ENCODE assay signal across 8 mouse cellular contexts in genomic region chr17:34291609-34292008, GRCm38 (mm10). TPM values are rescaled to one million over a fixed set of nuclear protein-coding genes. Genes with fewer than 3 reads are reported as not detected.
DNase-seq lines count a peak whose midpoint lies in the region; ATAC-seq and TF ChIP-seq lines count a peak whose summit lies in the region.

No protein-coding gene starts in this region.

- no peaks in the 10 kb centered on the region for H3K9me3 ChIP-seq in forebrain, postnatal 0 days (ENCODE audit: low read length)
- no peaks in the 10 kb centered on the region; the same call in 1 of the 2 replicates for H3K9me3 ChIP-seq in liver, embryonic 16.5 days (replicated peaks; ENCODE audit: control insufficient read depth, low read length)
- no peaks in the 10 kb centered on the region for H3K9me3 ChIP-seq in neural tube, embryonic 13.5 days
- no peaks in the 10 kb centered on the region for H3K9me3 ChIP-seq in stomach, postnatal 0 days (ENCODE audit: control insufficient read depth, low read length)

- ATAC-seq in forebrain, postnatal 0 days: peak; percentile 98
- ATAC-seq in liver, embryonic 16.5 days (ENCODE audit: low read depth): peak; percentile 37; the same call in 1 of the 2 replicates
- ATAC-seq in neural tube, embryonic 13.5 days (ENCODE audit: low read depth): peak; percentile 83
- ATAC-seq in stomach, postnatal 0 days (ENCODE audit: low FRiP score, low TSS enrichment): peak; percentile 90

- TF ChIP-seq CTCF in forebrain, postnatal 0 days (IDR thresholded peaks at IDR 0.05; ENCODE audit: low read depth): no peak
- no peak for TF ChIP-seq CTCF in stomach, postnatal 0 days (IDR thresholded peaks at IDR 0.05; ENCODE audit: low read depth)

- H3K4me3 ChIP-seq in forebrain, postnatal 0 days (ENCODE audit: low read depth, low read length): no peak overlapping the region
- no peak overlapping the region for H3K4me3 ChIP-seq in liver, embryonic 16.5 days (ENCODE audit: low read depth, low read length)
- H3K4me3 ChIP-seq in neural tube, embryonic 13.5 days: no peak overlapping the region
- H3K4me3 ChIP-seq in stomach, postnatal 0 days (ENCODE audit: low read depth, low read length): no peak overlapping the region

- H3K4me2 ChIP-seq in forebrain, postnatal 0 days (ENCODE audit: low read depth): no peak overlapping the region
- H3K4me2 ChIP-seq in liver, embryonic 16.5 days (ENCODE audit: low read depth, low read length): no peak overlapping the region
- no peak overlapping the region for H3K4me2 ChIP-seq in neural tube, embryonic 13.5 days
- no peak overlapping the region for H3K4me2 ChIP-seq in stomach, postnatal 0 days (replicated peaks; ENCODE audit: low read depth)

- no peaks in the 10 kb centered on the region for H3K27me3 ChIP-seq in forebrain, postnatal 0 days (ENCODE audit: insufficient read depth, low read length)
- no peaks in the 10 kb centered on the region for H3K27me3 ChIP-seq in liver, embryonic 16.5 days (ENCODE audit: control insufficient read depth, insufficient read depth, low read depth, low read length)
- H3K27me3 ChIP-seq in neural tube, embryonic 13.5 days: no peaks in the 10 kb centered on the region
- H3K27me3 ChIP-seq in stomach, postnatal 0 days (ENCODE audit: control insufficient read depth, insufficient read depth, low read length): no peaks in the 10 kb centered on the region

- no peak for TF ChIP-seq EP300 in stomach, postnatal 0 days (optimal IDR thresholded peaks at IDR 0.05)

- peak; percentile 67 to 79 for DNase-seq in CD8-positive naive resting alpha-beta T cell, adult 2 months (ENCODE audit: low read depth in 2 of 2, low spot score in 2 of 2)
- DNase-seq in c-Kit-positive CD71-positive TER-119-positive erythroid progenitor cells, embryonic 14.5 days (ENCODE audit: low spot score): peak; percentile 53
- DNase-seq in forebrain, postnatal 0 days: peak; percentile 94
- peak; percentile 83 for DNase-seq in heart, postnatal 4 days
- peak; percentile 87 for DNase-seq in layer of hippocampus, adult 11-12 months (ENCODE audit: low spot score)
- peak; percentile 91 for DNase-seq in stomach, postnatal 0 days (ENCODE audit: low spot score)

- no peak overlapping the region for H3K27ac ChIP-seq in forebrain, postnatal 0 days (ENCODE audit: low read depth, low read length)
- no peak overlapping the region for H3K27ac ChIP-seq in liver, embryonic 16.5 days (ENCODE audit: low read length)
- H3K27ac ChIP-seq in neural tube, embryonic 13.5 days (replicated peaks): no peak overlapping the region
- no peak overlapping the region for H3K27ac ChIP-seq in stomach, postnatal 0 days (replicated peaks)

- no peak overlapping the region for H3K9ac ChIP-seq in forebrain, postnatal 0 days
- no peak overlapping the region for H3K9ac ChIP-seq in liver, embryonic 16.5 days (ENCODE audit: low read depth, low read length)
- no peak overlapping the region for H3K9ac ChIP-seq in neural tube, embryonic 13.5 days
- H3K9ac ChIP-seq in stomach, postnatal 0 days (ENCODE audit: low read length): no peak overlapping the region

- 13% methylated on average over 8 of the region's 8 CpGs for WGBS in forebrain, postnatal 0 days
- 19% methylated on average over 8 of the region's 8 CpGs for WGBS in liver, embryonic 16.5 days (ENCODE audit: insufficient replicate concordance)
- 16% methylated on average over 8 of the region's 8 CpGs for WGBS in neural tube, embryonic 13.5 days
- WGBS in stomach, postnatal 0 days: 15% methylated on average over 8 of the region's 8 CpGs

- no peaks in the 10 kb centered on the region; the same call in 1 of the 2 replicates for H3K4me1 ChIP-seq in forebrain, postnatal 0 days (ENCODE audit: insufficient read depth)
- H3K4me1 ChIP-seq in liver, embryonic 16.5 days (ENCODE audit: control insufficient read depth, low read depth, low read length): no peaks in the 10 kb centered on the region
- no peaks in the 10 kb centered on the region for H3K4me1 ChIP-seq in neural tube, embryonic 13.5 days (replicated peaks)
- H3K4me1 ChIP-seq in stomach, postnatal 0 days (replicated peaks; ENCODE audit: control insufficient read depth, insufficient read depth): no peaks in the 10 kb centered on the region

- no peaks in the 10 kb centered on the region for H3K36me3 ChIP-seq in forebrain, postnatal 0 days (ENCODE audit: insufficient read depth)
- H3K36me3 ChIP-seq in liver, embryonic 16.5 days (ENCODE audit: control insufficient read depth, insufficient read depth): no peaks in the 10 kb centered on the region
- H3K36me3 ChIP-seq in neural tube, embryonic 13.5 days: no peaks in the 10 kb centered on the region
- H3K36me3 ChIP-seq in stomach, postnatal 0 days (ENCODE audit: control insufficient read depth, insufficient read depth, low read length): no peaks in the 10 kb centered on the region

RNA-seq across cellular contexts. Expression of gene H2-Aa, which starts 4.0 kb away (rescaled TPM):
- total RNA-seq in forebrain, postnatal 0 days (2014; rRNA removed): 0.14 and 0.85 TPM in 2 replicates
- polyA plus RNA-seq in forebrain, postnatal 0 days (2015; fragmentation: Nextera tagmentation; extraction: Ambion mirVana): 0.59 and 0.73 TPM in 2 replicates
- 1 to 10 TPM; 2.2 to 3.0 TPM for total RNA-seq in heart, postnatal 4 days (2021)
- 4.3 and 4.7 TPM in 2 replicates for polyA plus RNA-seq in liver, embryonic 16.5 days (2015; fragmentation: Nextera tagmentation; extraction: Ambion mirVana)
- polyA plus RNA-seq in neural tube, embryonic 13.5 days (2015; fragmentation: Nextera tagmentation; extraction: Ambion mirVana): 0.36 and 0.63 TPM in 2 replicates
- 6.8 and 8.2 TPM in 2 replicates for polyA plus RNA-seq in stomach, postnatal 0 days (2015; fragmentation: Nextera tagmentation; extraction: Ambion mirVana)

RNA-seq across cellular contexts. Expression of gene H2-Eb1, which starts 14.1 kb away (rescaled TPM):
- 1.5 and 2.1 TPM in 2 replicates for total RNA-seq in forebrain, postnatal 0 days (2014; rRNA removed)
- 2.5 and 2.7 TPM in 2 replicates for polyA plus RNA-seq in forebrain, postnatal 0 days (2015; fragmentation: Nextera tagmentation; extraction: Ambion mirVana)
- 1 to 10 TPM; 4.0 to 4.9 TPM for total RNA-seq in heart, postnatal 4 days (2021)
- polyA plus RNA-seq in liver, embryonic 16.5 days (2015; fragmentation: Nextera tagmentation; extraction: Ambion mirVana): 3.1 and 3.2 TPM in 2 replicates
- polyA plus RNA-seq in neural tube, embryonic 13.5 days (2015; fragmentation: Nextera tagmentation; extraction: Ambion mirVana): 2.8 and 2.9 TPM in 2 replicates
- 5.6 and 6.7 TPM in 2 replicates for polyA plus RNA-seq in stomach, postnatal 0 days (2015; fragmentation: Nextera tagmentation; extraction: Ambion mirVana)

RNA-seq across cellular contexts. Expression of gene H2-Eb2, which starts 33.9 kb away (rescaled TPM):
- total RNA-seq in forebrain, postnatal 0 days (2014; rRNA removed): 0.15 TPM in 1 of 2 replicates, not detected in the other
- 0.04 TPM in 1 of 2 replicates, not detected in the other for polyA plus RNA-seq in forebrain, postnatal 0 days (2015; fragmentation: Nextera tagmentation; extraction: Ambion mirVana)
- total RNA-seq in heart, postnatal 4 days (2021): not detected
- polyA plus RNA-seq in liver, embryonic 16.5 days (2015; fragmentation: Nextera tagmentation; extraction: Ambion mirVana): not detected in 2 replicates
- polyA plus RNA-seq in neural tube, embryonic 13.5 days (2015; fragmentation: Nextera tagmentation; extraction: Ambion mirVana): 0.13 and 0.25 TPM in 2 replicates
- not detected in 2 replicates for polyA plus RNA-seq in stomach, postnatal 0 days (2015; fragmentation: Nextera tagmentation; extraction: Ambion mirVana)

RNA-seq across cellular contexts. Expression of gene H2-Ab1, which starts 34.1 kb away (rescaled TPM):
- 0.38 and 2.0 TPM in 2 replicates for total RNA-seq in forebrain, postnatal 0 days (2014; rRNA removed)
- 1.8 and 2.1 TPM in 2 replicates for polyA plus RNA-seq in forebrain, postnatal 0 days (2015; fragmentation: Nextera tagmentation; extraction: Ambion mirVana)
- 1 to 10 TPM; 2.4 to 3.1 TPM for total RNA-seq in heart, postnatal 4 days (2021)
- 8.9 and 12.0 TPM in 2 replicates for polyA plus RNA-seq in liver, embryonic 16.5 days (2015; fragmentation: Nextera tagmentation; extraction: Ambion mirVana)
- polyA plus RNA-seq in neural tube, embryonic 13.5 days (2015; fragmentation: Nextera tagmentation; extraction: Ambion mirVana): 1.2 and 2.3 TPM in 2 replicates
- polyA plus RNA-seq in stomach, postnatal 0 days (2015; fragmentation: Nextera tagmentation; extraction: Ambion mirVana): 19.3 and 20.1 TPM in 2 replicates

RNA-seq across cellular contexts. Expression of gene H2-Ob, which starts 52.9 kb away (rescaled TPM):
- total RNA-seq in forebrain, postnatal 0 days (2014; rRNA removed): 0.10 TPM in 1 of 2 replicates, not detected in the other
- 0.33 and 0.36 TPM in 2 replicates for polyA plus RNA-seq in forebrain, postnatal 0 days (2015; fragmentation: Nextera tagmentation; extraction: Ambion mirVana)
- total RNA-seq in heart, postnatal 4 days (2021): under 1 TPM; 0.23 to 0.38 TPM
- 0.44 and 0.54 TPM in 2 replicates for polyA plus RNA-seq in liver, embryonic 16.5 days (2015; fragmentation: Nextera tagmentation; extraction: Ambion mirVana)
- not detected in 2 replicates for polyA plus RNA-seq in neural tube, embryonic 13.5 days (2015; fragmentation: Nextera tagmentation; extraction: Ambion mirVana)
- 0.13 and 0.16 TPM in 2 replicates for polyA plus RNA-seq in stomach, postnatal 0 days (2015; fragmentation: Nextera tagmentation; extraction: Ambion mirVana)

Comparison
In these comparisons a context has a peak if more than half of its experiments do, and no peak if none do; other contexts are left out.
1. ATAC-seq: peak in every context shown above with its lines; median percentile 98 in forebrain, postnatal 0 days; 90 in stomach, postnatal 0 days; 83 in neural tube, embryonic 13.5 days; 37 in liver, embryonic 16.5 days.